Comparison of ENCODE assay signal across 8 mouse cellular contexts in the genomic region with DNA sequence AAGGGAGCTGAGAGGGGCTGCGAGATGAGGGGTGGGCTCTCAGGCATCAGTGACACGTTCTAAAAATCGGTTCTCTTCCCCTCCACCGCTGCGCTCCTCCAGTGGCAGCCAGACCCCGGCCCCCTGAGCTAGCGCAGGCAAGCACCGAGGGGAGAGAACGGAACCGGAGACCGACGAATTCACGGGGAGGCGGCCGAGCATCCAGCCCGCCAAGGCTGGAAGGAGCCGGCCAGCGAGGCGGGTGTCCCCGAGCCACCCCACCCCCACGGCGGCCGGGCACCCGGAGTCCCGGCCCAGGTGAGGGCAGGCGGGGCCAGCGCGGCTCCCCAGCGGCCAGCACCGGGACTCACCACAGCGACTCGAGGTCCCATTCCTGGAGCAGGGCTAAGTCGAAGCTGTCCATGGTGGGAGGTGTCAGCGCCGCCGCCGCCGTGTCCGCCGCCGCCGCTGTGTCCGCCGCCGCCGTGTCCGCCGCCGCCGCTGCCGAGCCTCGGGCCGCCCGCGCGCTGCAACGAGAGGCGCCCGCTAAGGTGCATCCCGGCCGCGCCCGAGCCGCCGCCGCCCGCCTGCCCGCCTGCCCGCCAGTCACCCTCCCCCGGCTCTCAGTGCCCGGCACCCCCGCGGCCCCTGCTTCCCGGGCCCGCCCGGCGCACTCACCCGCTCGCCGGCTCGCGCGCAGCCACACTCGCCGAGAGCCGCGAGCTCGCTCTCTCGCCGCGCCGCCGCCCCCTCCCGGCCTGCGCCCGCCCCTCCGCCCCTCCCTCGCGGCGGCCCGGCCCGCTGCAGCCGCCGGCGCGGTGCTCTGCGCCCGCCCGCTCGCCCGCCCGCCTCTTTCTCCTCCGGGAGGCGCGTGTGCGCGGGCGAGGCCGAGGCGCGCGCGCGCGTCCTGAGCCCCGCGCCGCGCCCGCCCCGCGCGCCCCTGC. TPM values are rescaled to one million over a fixed set of nuclear protein-coding genes. Genes with fewer than 3 reads are reported as not detected.
DNase-seq lines count a peak whose midpoint lies in the region; ATAC-seq and TF ChIP-seq lines count a peak whose summit lies in the region.

No protein-coding gene starts in this region.

- peak; percentile 94 for DNase-seq in heart, adult 11 months
- no peak for DNase-seq in heart, adult 8-10 months (ENCODE audit: low spot score)
- peak; percentile 64 to 66 for DNase-seq in gastrocnemius, postnatal 4 days (ENCODE audit: low spot score in 2 of 2)
- peak; percentile 27 for DNase-seq in kidney, adult 2 months
- DNase-seq in neural tube, embryonic 10.5 days (ENCODE audit: extremely low spot score, low spot score) = peak; percentile 74
- peak; percentile 62 for DNase-seq in stomach, postnatal 0 days (ENCODE audit: low spot score)

- 0 out of 2 replicates have a peak, but pooled peaks have one; percentile 27 for ATAC-seq in liver, embryonic 12.5 days
- peak; percentile 85 for ATAC-seq in stomach, postnatal 0 days (ENCODE audit: low FRiP score, low TSS enrichment)

- H3K9ac ChIP-seq in liver, embryonic 12.5 days = peak overlapping the region; percentile 41; the same call in 1 of the 2 replicates
- H3K9ac ChIP-seq in stomach, postnatal 0 days (ENCODE audit: low read length) = peak overlapping the region; percentile 75

- TF ChIP-seq EP300 in stomach, postnatal 0 days (optimal IDR thresholded peaks at IDR 0.05) = no peak

- TF ChIP-seq CTCF in cortical plate, adult 2 months (IDR thresholded peaks at IDR 0.05; ENCODE audit: extremely low read depth, insufficient read depth, low read length) = no peak
- no peak for TF ChIP-seq CTCF in kidney, adult 2 months (conservative IDR thresholded peaks at IDR 0.05; ENCODE audit: insufficient read depth, insufficient read length, low read depth, low read length)
- no peak for TF ChIP-seq CTCF in stomach, postnatal 0 days (IDR thresholded peaks at IDR 0.05; ENCODE audit: low read depth)

- no peaks in the 10 kb centered on the region for H3K36me3 ChIP-seq in kidney, adult 2 months (ENCODE audit: control insufficient read depth, insufficient read depth, low read length)
- H3K36me3 ChIP-seq in liver, embryonic 12.5 days = no peaks in the 10 kb centered on the region
- no peaks in the 10 kb centered on the region for H3K36me3 ChIP-seq in stomach, postnatal 0 days (ENCODE audit: control insufficient read depth, insufficient read depth, low read length)

- no peak for TF ChIP-seq POLR2A in cortical plate, adult 2 months (IDR thresholded peaks at IDR 0.05; ENCODE audit: extremely low read depth, insufficient read depth, low read length)
- no peak for TF ChIP-seq POLR2A in kidney, adult 2 months (IDR thresholded peaks at IDR 0.05; ENCODE audit: low read depth, low read length)

- H3K4me1 ChIP-seq in cortical plate, adult 2 months (ENCODE audit: control insufficient read depth, insufficient read depth, low read length) = no peaks in the 10 kb centered on the region; the same call in 1 of the 2 replicates
- no peaks in the 10 kb centered on the region for H3K4me1 ChIP-seq in kidney, adult 2 months (ENCODE audit: control insufficient read depth, insufficient read depth, low read length)
- peaks cover 19% of the 10 kb centered on the region for H3K4me1 ChIP-seq in liver, embryonic 12.5 days
- no peaks in the 10 kb centered on the region for H3K4me1 ChIP-seq in stomach, postnatal 0 days (replicated peaks; ENCODE audit: control insufficient read depth, insufficient read depth)

- peak overlapping the region; percentile 94 for H3K27ac ChIP-seq in cortical plate, adult 2 months (ENCODE audit: insufficient read depth, low read length)
- H3K27ac ChIP-seq in kidney, adult 2 months (ENCODE audit: insufficient read depth, low read depth, low read length) = no peak overlapping the region
- H3K27ac ChIP-seq in liver, embryonic 12.5 days = 0 out of 2 replicates have a peak overlapping the region, but pooled peaks have one; percentile 10
- peak overlapping the region; percentile 92 for H3K27ac ChIP-seq in stomach, postnatal 0 days (replicated peaks)

- H3K9me3 ChIP-seq in liver, embryonic 12.5 days (replicated peaks) = no peaks in the 10 kb centered on the region
- no peaks in the 10 kb centered on the region for H3K9me3 ChIP-seq in stomach, postnatal 0 days (ENCODE audit: control insufficient read depth, low read length)

- peak overlapping the region; percentile 79 for H3K4me2 ChIP-seq in liver, embryonic 12.5 days
- peak overlapping the region; percentile 90 for H3K4me2 ChIP-seq in stomach, postnatal 0 days (replicated peaks; ENCODE audit: low read depth)

- peak overlapping the region; percentile 52 for H3K4me3 ChIP-seq in cortical plate, adult 2 months (ENCODE audit: insufficient read depth, low read length)
- peak overlapping the region; percentile 42 for H3K4me3 ChIP-seq in kidney, adult 2 months (ENCODE audit: insufficient read depth, low read depth, low read length)
- H3K4me3 ChIP-seq in liver, embryonic 12.5 days = peak overlapping the region; percentile 60
- peak overlapping the region; percentile 64 for H3K4me3 ChIP-seq in stomach, postnatal 0 days (ENCODE audit: low read depth, low read length)

- WGBS in kidney, adult 2 months = 5% methylated on average over 125 of the region's 133 CpGs
- WGBS in liver, embryonic 12.5 days (ENCODE audit: insufficient replicate concordance) = 2% methylated on average over 52 of the region's 133 CpGs
- WGBS in stomach, postnatal 0 days = under 1% methylated on average over 62 of the region's 133 CpGs

- H3K27me3 ChIP-seq in kidney, adult 2 months (replicated peaks; ENCODE audit: control insufficient read depth, insufficient read depth, low read length) = peaks cover 7% of the 10 kb centered on the region; the same call in 1 of the 2 replicates
- H3K27me3 ChIP-seq in liver, embryonic 12.5 days (replicated peaks) = peaks cover 75% of the 10 kb centered on the region
- H3K27me3 ChIP-seq in stomach, postnatal 0 days (ENCODE audit: control insufficient read depth, insufficient read depth, low read length) = no peaks in the 10 kb centered on the region

RNA-seq across cellular contexts. Expression of a gene that starts 37.8 kb away (rescaled TPM):
- total RNA-seq in heart, adult 8-10 months (2022) = 1 to 10 TPM; 1.4 to 2.4 (median 1.7) TPM
- polyA plus RNA-seq in cortical plate, adult 2 months (2012; rRNA removed) = 24.1 and 25.3 TPM in 2 replicates
- 10 to 100 TPM; 11.4 to 14.2 TPM for total RNA-seq in gastrocnemius, postnatal 4 days (2021)
- polyA plus RNA-seq in kidney, adult 2 months (2012; rRNA removed) = 1.5 and 2.2 TPM in 2 replicates
- polyA plus RNA-seq in liver, embryonic 12.5 days (2016; fragmentation: Nextera tagmentation; extraction: Ambion mirVana) = 1.5 and 2.9 TPM in 2 replicates
- 1.9 and 2.1 TPM in 2 replicates for polyA plus RNA-seq in stomach, postnatal 0 days (2015; fragmentation: Nextera tagmentation; extraction: Ambion mirVana)
